Mouse (Mus musculus): ENCODE data around the gene Btbd35f23.
"Not testable (repeated sequence)": the region's sequence is repeated elsewhere in the genome, so short reads cannot be mapped to it uniquely, and the experiment has no call there.

Btbd35f23 gene

GRCm38 (mm10) chrX:3076575-3076974 is at the start of gene Btbd35f23:
TSS of gene Btbd35f23 (plus strand) at chrX:3076875.
- not testable (repeated sequence) for DNase-seq (ENCODE audit: low read depth)
